Mouse (Mus musculus) hindbrain, embryonic 16.5 days (tissue): ENCODE measurements around the gene Sntb2. TPM values are rescaled to one million over a fixed set of nuclear protein-coding genes. Genes with fewer than 3 reads are reported as not detected.
A peak's percentile ranks its signal among the peaks of the same experiment; 100 is the strongest.

ENCODE experiments used
- ATAC-seq: fragments of 200-750 bp; cut with Nextera tagmentation; 2 replicates; pipeline ENCODE4 v1.8.0; 2017; ENCODE audit warnings: moderate TSS enrichment, moderate library complexity
- H3K27ac ChIP-seq: fragments of 300-500 bp; sonication (generic); 2 replicates; pipeline ENCODE4 v1.5.1; 2014; ENCODE audit warnings: low read depth, mild to moderate bottlenecking, control low read depth, low read length, moderate library complexity
- H3K27me3 ChIP-seq: fragments of 300-500 bp; sonication (generic); replicated peaks from 2 replicates; pipeline ENCODE4 v1.6.1; 2014; ENCODE audit warnings: low read length; ENCODE audit not compliant: control insufficient read depth, insufficient read depth
- H3K36me3 ChIP-seq: fragments of 300-500 bp; sonication (generic); 2 replicates; pipeline ENCODE4 v1.6.1; 2014; ENCODE audit warnings: mild to moderate bottlenecking, low read length, moderate library complexity, mixed read lengths; ENCODE audit not compliant: control insufficient read depth, insufficient read depth
- H3K4me1 ChIP-seq: fragments of 300-500 bp; sonication (generic); 2 replicates; pipeline ENCODE4 v1.6.1; 2014; ENCODE audit warnings: low read depth, low read length; ENCODE audit not compliant: control insufficient read depth, insufficient read depth
- H3K4me2 ChIP-seq: fragments of 300-500 bp; sonication (generic); 2 replicates; pipeline ENCODE4 v1.6.1; 2014; ENCODE audit warnings: mild to moderate bottlenecking, low read length, control low read depth, moderate library complexity
- H3K4me3 ChIP-seq: fragments of 300-500 bp; sonication (generic); 2 replicates; pipeline ENCODE4 v1.5.1; 2014; ENCODE audit warnings: mild to moderate bottlenecking, low read length, control low read depth, moderate library complexity
- H3K9ac ChIP-seq: fragments of 300-500 bp; sonication (generic); 2 replicates; pipeline ENCODE4 v1.6.1; 2014; ENCODE audit warnings: low read depth, mild to moderate bottlenecking, control low read depth, low read length, moderate library complexity
- H3K9me3 ChIP-seq: fragments of 300-500 bp; sonication (generic); 2 replicates; pipeline ENCODE4 v1.6.1; 2014; ENCODE audit warnings: mild to moderate bottlenecking, low read length, moderate library complexity; ENCODE audit not compliant: control insufficient read depth
- WGBS: fragments of 180-500 bp; shearing (Covaris S2); extraction: QIAGEN DNeasy Blood & Tissue Kit; methylation state at CpG from one replicate; pipeline ENCODE4 v1.1.7; 2014; 5-methylcytosine and 5-hydroxymethylcytosine counted together
- polyA plus RNA-seq: library from polyadenylated mRNA; unstranded; fragments of >200 nt; fragmentation: Nextera tagmentation; extraction: Ambion mirVana; gene quantifications from 2 replicates; pipeline ENCODE4 v1.2.1, GENCODE M21; 2015

Sntb2 gene
- polyA plus RNA-seq, 1 experiment from 2014 or later: 4.7 TPM

- peaks cover 15% of the 10 kb centered on the region for H3K4me1 ChIP-seq
- H3K9me3 ChIP-seq: no peaks in the 10 kb centered on the region
- under 1% methylated on average over 87 of the region's 88 CpGs for WGBS
- peak; percentile 97 for ATAC-seq
- peak within 1 kb of the TSS; percentile 98 for H3K4me3 ChIP-seq
- H3K4me2 ChIP-seq: peak within 1 kb of the TSS; percentile 83
- peak within 1 kb of the TSS; percentile 88 for H3K27ac ChIP-seq
- peak within 1 kb of the TSS; percentile 89 for H3K9ac ChIP-seq
- peaks cover 26% of the 10 kb centered on the region for H3K36me3 ChIP-seq
- no peaks in the 10 kb centered on the region for H3K27me3 ChIP-seq
These were observed 120.8 kb downstream of the Sntb2 start, which contains the start of the genes Cog8 and Nip7 for GRCm38 (mm10) chr8:107056076-107056972. TSS of gene Cog8 (minus strand) at chr8:107056689. TSS of gene Nip7 (plus strand) at chr8:107056877.

GRCm38 (mm10) chr8:107056973-107057369 is 121.4 kb downstream of the Sntb2 start:
- Histone ChIP-seq H3K9ac (peak overlapping the region; percentile 74), H3K4me1 (peaks cover 15% of the 10 kb centered on the region), H3K4me2 (peak overlapping the region; percentile 80), H3K27me3 (no peaks in the 10 kb centered on the region), H3K4me3 (peak overlapping the region; percentile 98), H3K9me3 (no peaks in the 10 kb centered on the region), H3K27ac (peak overlapping the region; percentile 61), H3K36me3 (peaks cover 20% of the 10 kb centered on the region)
- WGBS: 1% methylated on average over 32 of the region's 33 CpGs
- ATAC-seq: peak; percentile 64

- H3K4me3 ChIP-seq: no peak overlapping the region
- 95% methylated on average over 1 of the region's 1 CpGs for WGBS
- no peak for ATAC-seq
- H3K4me2 ChIP-seq: no peak overlapping the region
- peaks cover 1% of the 10 kb centered on the region for H3K4me1 ChIP-seq
- H3K9ac ChIP-seq: no peak overlapping the region
- no peaks in the 10 kb centered on the region for H3K9me3 ChIP-seq
- peaks cover 9% of the 10 kb centered on the region; the same call in 1 of the 2 replicates for H3K36me3 ChIP-seq
- no peaks in the 10 kb centered on the region for H3K27me3 ChIP-seq
- H3K27ac ChIP-seq: no peak overlapping the region
These were observed 127.1 kb downstream of the Sntb2 start for GRCm38 (mm10) chr8:107062613-107063012.

- Histone ChIP-seq H3K36me3 (peaks cover 9% of the 10 kb centered on the region), H3K9me3 (no peaks in the 10 kb centered on the region), H3K9ac (no peak within 1 kb of the TSS), H3K4me3 (no peak within 1 kb of the TSS), H3K4me1 (no peaks in the 10 kb centered on the region), H3K27ac (no peak within 1 kb of the TSS), H3K4me2 (no peak within 1 kb of the TSS), H3K27me3 (no peaks in the 10 kb centered on the region)
- no peak for ATAC-seq
- WGBS: 60% methylated on average over 17 of the region's 17 CpGs
These were observed 130.3 kb downstream of the Sntb2 start, which contains the start of gene Tmed6 for GRCm38 (mm10) chr8:107065511-107066496. TSS of gene Tmed6 (minus strand) at chr8:107065644.

Other genes starting within 250 kb of the Sntb2 start
- gene Has3, start 65.5 kb upstream of the Sntb2 start, polyA plus RNA-seq: 1.2 and 1.6 TPM in 2 replicates
- gene Utp4, start 42.1 kb upstream of the Sntb2 start, polyA plus RNA-seq: 42.2 and 44.6 TPM in 2 replicates
- 159 and 165 TPM in 2 replicates for gene Vps4a, start 95.5 kb downstream of the Sntb2 start, polyA plus RNA-seq
- 37.1 and 37.4 TPM in 2 replicates for gene Pdf, start 112.9 kb downstream of the Sntb2 start, polyA plus RNA-seq
- gene Cog8, start 120.9 kb downstream of the Sntb2 start, polyA plus RNA-seq: 39.2 and 42.3 TPM in 2 replicates
- 61.2 and 66.2 TPM in 2 replicates for gene Nip7, start 121.1 kb downstream of the Sntb2 start, polyA plus RNA-seq
- not detected in 2 replicates for gene Tmed6, start 129.9 kb downstream of the Sntb2 start, polyA plus RNA-seq
- 22.5 and 24.1 TPM in 2 replicates for gene Terf2, start 160.8 kb downstream of the Sntb2 start, polyA plus RNA-seq
- 98.8 and 112 TPM in 2 replicates for gene Cyb5b, start 214.9 kb downstream of the Sntb2 start, polyA plus RNA-seq